Mouse (Mus musculus) cerebellum, adult 11 months (tissue): ENCODE measurements around the gene Mapk13.
"Not testable (repeated sequence)": the region's sequence is repeated elsewhere in the genome, so short reads cannot be mapped to it uniquely, and the experiment has no call there.

Experiments used
- DNase-seq: peaks from one replicate; pipeline ENCODE4 v3.0.0; 2022

Gene Mapk13

GRCm38 (mm10) chr17:28769121-28769874 lies at the start of gene Mapk13:
Gene Mapk13 (plus strand): TSS chr17:28769297.
- DNase-seq = no peak

- DNase-seq = no peak
These were observed 43.3 kb upstream of the Mapk13 start, which contains the start of gene AC170998.1 for GRCm38 (mm10) chr17:28725783-28726182. Gene AC170998.1 (plus strand): TSS chr17:28726083.

GRCm38 (mm10) chr17:28727511-28727910 lies 41.6 kb upstream of the Mapk13 start:
- DNase-seq = not testable (repeated sequence)

- no peak for DNase-seq
These were observed 33.6 kb upstream of the Mapk13 start for GRCm38 (mm10) chr17:28735317-28736105.

- no peak for DNase-seq
These were observed 32.6 kb upstream of the Mapk13 start for GRCm38 (mm10) chr17:28736486-28736885.

- DNase-seq = no peak
These were observed 31.1 kb upstream of the Mapk13 start for GRCm38 (mm10) chr17:28737973-28738372.

- DNase-seq = no peak
These were observed 29.9 kb upstream of the Mapk13 start for GRCm38 (mm10) chr17:28739244-28739643.

GRCm38 (mm10) chr17:28743145-28743866 lies 25.8 kb upstream of the Mapk13 start:
- peak; percentile 39 for DNase-seq

GRCm38 (mm10) chr17:28743916-28744315 lies 25.2 kb upstream of the Mapk13 start:
- DNase-seq = no peak

GRCm38 (mm10) chr17:28745773-28746172 lies 23.3 kb upstream of the Mapk13 start:
- no peak for DNase-seq

GRCm38 (mm10) chr17:28748001-28748400 lies 21.1 kb upstream of the Mapk13 start:
- no peak for DNase-seq

- no peak for DNase-seq
These were observed 18.5 kb upstream of the Mapk13 start for GRCm38 (mm10) chr17:28750580-28750979.

GRCm38 (mm10) chr17:28756447-28756846 lies 12.7 kb upstream of the Mapk13 start:
- no peak for DNase-seq

- no peak for DNase-seq
These were observed 11.6 kb upstream of the Mapk13 start for GRCm38 (mm10) chr17:28757470-28757869.

- DNase-seq = no peak
These were observed 8.3 kb upstream of the Mapk13 start for GRCm38 (mm10) chr17:28760736-28761312.

- peak; percentile 76 for DNase-seq
These were observed 7.2 kb upstream of the Mapk13 start for GRCm38 (mm10) chr17:28761871-28762270.

- DNase-seq = no peak
These were observed 2.9 kb upstream of the Mapk13 start for GRCm38 (mm10) chr17:28766203-28766602.

- no peak for DNase-seq
These were observed 2.1 kb upstream of the Mapk13 start for GRCm38 (mm10) chr17:28766781-28767515.

- no peak for DNase-seq
These were observed 851 bp downstream of the Mapk13 start for GRCm38 (mm10) chr17:28769875-28770421.

GRCm38 (mm10) chr17:28771289-28771688 lies 2.2 kb downstream of the Mapk13 start:
- no peak for DNase-seq

- DNase-seq = not testable (repeated sequence)
These were observed 5.2 kb downstream of the Mapk13 start for GRCm38 (mm10) chr17:28774303-28774702.

- no peak for DNase-seq
These were observed 6.1 kb downstream of the Mapk13 start for GRCm38 (mm10) chr17:28775161-28775560.
